Mouse (Mus musculus): ENCODE measurements around the gene Naa30.

The Naa30 gene

GRCm38 (mm10) chr14:49226471-49226870, 54.4 kb downstream of the Naa30 start:
- no peak for DNase-seq (ENCODE audit: low spot score in 2 of 2)

- DNase-seq (ENCODE audit: low spot score in 2 of 2), result peak in 1 of 2 experiments; percentile 6
These were observed 55.0 kb downstream of the Naa30 start for GRCm38 (mm10) chr14:49226986-49227385.

- no peak for DNase-seq (ENCODE audit: low spot score in 2 of 2)
These were observed 59.8 kb downstream of the Naa30 start for GRCm38 (mm10) chr14:49231845-49232244.

- DNase-seq (ENCODE audit: low spot score in 2 of 2), result peak in 1 of 2 experiments; percentile 16
These were observed 62.9 kb downstream of the Naa30 start for GRCm38 (mm10) chr14:49234788-49235515.

GRCm38 (mm10) chr14:49238206-49238605, 66.2 kb downstream of the Naa30 start:
- DNase-seq (ENCODE audit: low spot score in 2 of 2), result peak in 1 of 2 experiments; percentile 58
